Mouse (Mus musculus) MN1 (cell line): ENCODE data around the gene Cdc42ep1.
"Not testable (repeated sequence)": the region's sequence is repeated elsewhere in the genome, so short reads cannot be mapped to it uniquely, and the experiment has no call there.

Experiments
- DNase-seq: peaks from one replicate; pipeline ENCODE4 v3.0.0-alpha.2; 2016; ENCODE audit warnings: low spot score

Gene Cdc42ep1

DNA sequence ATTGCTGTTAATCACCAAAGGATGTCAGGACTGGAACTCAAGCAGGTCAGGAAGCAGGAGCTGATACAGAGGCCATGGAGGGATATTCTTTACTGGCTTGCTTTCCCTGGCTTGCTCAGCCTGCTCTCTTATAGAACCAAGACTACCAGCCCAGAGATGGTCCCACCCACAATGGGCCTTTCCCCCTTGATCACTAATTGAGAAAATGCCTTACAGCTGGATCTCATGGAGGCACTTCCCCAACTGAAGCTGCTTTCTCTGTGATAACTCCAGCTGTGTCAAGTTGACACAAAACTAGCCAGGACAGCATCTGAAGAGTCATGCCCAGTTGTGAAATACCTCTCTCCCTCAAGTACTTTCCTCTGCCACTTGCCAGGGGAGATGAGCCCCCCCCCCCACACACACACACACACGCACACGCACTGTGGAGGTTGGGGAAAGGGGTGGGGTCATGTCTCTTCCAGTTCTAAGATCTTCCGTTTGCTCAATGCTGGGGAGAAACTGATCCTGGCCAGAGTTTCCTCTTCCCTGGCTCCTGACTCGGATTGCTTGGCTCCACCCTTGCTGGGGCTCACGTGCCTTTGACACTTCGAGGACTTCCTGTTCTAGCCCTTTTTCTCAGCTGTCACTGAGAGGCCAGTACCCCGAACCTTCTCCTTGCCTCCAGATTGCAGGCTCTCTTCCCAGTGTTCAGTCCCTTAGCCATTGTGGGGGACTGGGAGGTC lies 36.5 kb downstream of the Cdc42ep1 start:
- DNase-seq, result not testable (repeated sequence)

DNA sequence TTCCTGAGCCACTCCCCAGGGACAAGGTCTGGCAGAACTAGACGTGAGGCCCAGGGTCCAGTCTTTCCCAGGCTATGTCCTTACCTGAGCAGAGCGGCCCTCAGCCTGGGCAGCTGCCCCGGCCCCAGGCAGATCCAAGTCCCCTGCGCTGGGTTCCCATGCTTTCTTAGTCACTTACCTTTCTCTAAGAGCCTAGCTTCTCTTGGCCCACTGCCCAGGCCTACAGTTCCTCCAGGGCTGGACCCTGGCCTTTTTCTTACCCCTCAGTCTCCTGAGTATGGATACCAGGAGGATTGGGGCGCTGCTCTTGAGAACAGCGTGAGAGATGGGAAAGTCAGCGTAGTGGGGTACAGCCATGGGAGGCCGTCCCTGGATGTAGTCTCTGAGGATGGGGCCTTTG lies 38.0 kb downstream of the Cdc42ep1 start:
- DNase-seq, result peak; percentile 65

DNA sequence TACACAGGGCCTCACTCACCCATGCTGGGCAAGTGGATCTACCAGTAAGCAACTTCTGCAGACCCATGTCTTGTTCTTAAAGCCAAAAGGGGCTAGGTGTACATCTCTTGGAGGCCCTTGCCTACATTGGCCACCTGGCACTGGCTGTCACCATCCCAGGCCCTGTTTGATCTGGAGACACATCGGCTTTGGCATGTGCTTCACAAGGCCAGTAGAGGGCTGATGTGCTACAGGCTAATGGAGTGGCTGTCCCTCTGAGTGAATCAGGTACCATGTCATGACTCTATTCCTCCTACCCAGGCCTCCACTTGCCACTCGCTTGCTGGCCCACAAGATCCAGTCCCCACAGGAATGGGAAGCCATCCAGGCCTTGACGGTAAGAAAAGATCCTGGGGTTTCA lies 39.4 kb downstream of the Cdc42ep1 start:
- DNase-seq, result no peak

DNA sequence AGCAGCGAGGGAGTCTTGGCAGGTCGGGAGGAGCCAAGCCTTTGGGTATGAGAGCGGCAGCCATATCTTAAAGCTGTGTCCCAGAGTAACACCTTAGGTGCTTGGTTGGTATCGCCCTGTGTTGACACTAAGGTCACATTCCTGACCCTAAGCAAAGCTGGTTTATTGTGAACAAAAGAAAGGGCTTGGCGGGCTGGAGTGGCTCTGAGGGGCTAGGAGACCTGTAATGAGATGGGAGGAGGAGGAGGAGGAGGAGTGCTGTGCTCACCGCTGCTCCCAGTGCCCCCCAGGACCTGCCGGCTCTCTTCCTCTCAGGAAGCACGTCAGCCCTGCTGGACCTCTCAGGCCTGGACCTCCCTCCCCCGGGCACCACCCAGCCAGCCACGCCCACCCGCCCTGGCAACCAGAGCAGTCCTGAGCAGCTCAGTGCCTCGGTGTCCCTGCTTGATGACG lies 47.0 kb downstream of the Cdc42ep1 start:
- DNase-seq, result peak; percentile 65

DNA sequence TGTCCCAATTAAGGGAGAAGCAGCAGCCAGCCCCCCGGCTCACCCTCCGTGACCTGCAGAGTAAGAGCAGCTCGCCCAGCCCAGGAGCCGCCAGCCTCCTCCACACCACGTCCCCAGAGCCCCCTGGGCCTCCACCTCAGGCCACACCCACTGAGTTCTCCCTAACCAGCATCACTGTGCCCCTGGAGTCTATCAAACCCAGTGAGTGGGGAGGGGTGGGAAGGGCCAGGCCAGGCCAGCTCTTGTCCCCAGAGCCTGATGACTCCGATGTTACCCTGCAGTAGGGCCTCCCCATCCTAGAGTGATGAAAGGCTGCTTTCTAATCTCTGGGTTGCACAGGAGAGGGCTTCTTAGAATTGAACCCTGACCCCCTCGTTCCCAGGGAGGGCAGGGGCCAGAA lies 50.0 kb downstream of the Cdc42ep1 start:
- DNase-seq, result peak; percentile 68

DNA sequence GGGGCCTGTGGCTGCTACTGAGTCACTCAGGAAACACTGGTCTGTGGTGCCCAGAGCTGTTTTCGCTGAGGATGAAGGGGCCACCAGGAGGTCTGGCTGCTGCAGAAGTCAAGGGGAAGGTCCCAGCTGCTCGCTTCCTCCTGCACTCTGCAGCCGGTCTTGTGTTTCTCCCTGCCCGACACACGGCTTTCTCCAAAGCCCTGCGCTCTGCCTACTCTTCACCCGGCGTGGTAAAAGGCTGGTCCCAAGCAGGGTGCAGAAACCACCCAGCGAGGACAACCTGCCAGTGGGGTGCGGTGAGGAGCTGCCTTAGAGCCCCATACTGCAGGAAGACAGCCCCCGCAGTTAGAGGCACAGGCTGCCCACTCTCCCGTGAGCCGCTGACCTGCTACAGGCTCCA lies 52.3 kb downstream of the Cdc42ep1 start:
- DNase-seq, result no peak

DNA sequence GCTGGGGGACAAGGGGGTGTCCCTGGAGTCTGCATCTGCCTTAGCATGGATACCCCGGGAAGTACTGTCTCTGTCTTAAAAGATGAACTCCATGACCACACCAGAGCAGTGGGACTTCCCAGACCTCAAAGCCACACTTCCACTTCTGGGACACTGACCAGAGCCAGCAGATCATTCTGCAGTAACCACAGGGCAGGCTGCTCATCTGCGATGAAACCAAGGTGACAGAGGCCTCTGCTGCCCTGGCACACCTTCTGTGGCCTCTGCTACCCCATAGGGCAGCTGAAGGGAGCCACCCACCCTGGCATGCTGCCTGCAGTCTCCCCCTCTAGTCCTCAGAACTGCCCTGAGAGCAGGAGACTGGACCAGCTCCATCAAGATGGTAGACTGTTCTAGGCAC lies 53.3 kb downstream of the Cdc42ep1 start:
- DNase-seq, result peak; percentile 70

DNA sequence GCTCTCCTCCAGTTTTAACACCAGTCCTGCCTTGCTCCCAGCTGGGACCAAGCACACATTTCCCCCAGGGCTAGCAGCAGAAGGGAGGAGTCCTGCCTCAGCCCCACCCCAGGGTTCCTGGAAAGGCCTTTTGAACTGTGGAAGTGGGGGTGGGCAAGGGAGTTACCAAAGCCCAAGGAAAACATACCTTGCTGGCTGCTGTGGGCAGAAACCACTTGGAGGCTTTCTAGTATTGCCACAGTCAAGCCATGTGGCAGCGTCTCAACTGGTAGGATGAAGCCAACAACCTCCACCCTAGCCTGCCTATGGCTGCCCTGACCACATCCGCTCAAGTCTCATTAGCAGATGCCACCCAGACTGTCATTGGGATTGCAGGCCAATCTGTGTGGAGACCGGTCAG lies 53.7 kb downstream of the Cdc42ep1 start:
- peak; percentile 51 for DNase-seq

DNA sequence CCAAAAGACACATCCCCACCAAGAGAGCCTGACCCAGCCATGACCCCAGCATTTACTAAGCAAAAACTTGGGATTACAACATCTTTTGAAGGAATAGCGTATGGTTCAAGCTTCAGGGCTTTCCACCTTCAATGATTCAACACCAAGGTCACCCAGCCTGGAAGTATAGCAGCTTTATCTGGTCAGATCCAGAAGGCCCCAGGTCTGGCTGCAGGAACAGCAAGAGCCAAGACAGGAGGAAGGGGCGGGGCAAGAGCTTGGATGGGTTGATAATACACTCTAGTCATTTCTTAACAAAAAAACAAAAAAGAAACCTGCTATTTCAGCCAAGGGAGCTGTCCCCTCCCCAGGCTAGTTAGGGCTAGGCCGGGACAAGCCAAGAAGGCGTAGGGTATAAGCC lies 55.1 kb downstream of the Cdc42ep1 start:
- no peak for DNase-seq

DNA sequence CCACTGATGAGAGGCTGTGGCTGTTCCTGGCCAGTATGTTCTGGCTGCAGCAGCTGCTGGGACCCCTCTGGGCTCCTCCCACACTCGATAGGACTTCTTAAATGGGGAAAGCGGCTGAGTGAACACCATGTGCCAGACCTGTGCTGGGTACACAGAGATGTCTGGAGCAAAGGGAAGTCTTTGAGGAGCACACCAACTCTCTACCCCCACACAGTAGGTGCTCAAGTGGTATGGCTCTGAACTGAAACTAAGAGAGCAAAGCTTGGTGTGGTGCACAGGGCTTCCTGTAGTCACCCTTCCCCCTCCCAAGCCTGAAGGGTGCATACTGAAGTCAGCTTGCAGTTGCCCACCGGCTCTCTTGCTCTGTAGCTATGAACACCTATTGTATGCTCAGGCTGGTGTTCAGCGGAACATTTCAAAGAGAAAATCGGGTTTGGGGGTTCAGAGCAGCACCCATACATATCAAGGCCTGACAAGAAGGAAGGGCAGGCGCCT lies 56.1 kb downstream of the Cdc42ep1 start:
- DNase-seq, result no peak

DNA sequence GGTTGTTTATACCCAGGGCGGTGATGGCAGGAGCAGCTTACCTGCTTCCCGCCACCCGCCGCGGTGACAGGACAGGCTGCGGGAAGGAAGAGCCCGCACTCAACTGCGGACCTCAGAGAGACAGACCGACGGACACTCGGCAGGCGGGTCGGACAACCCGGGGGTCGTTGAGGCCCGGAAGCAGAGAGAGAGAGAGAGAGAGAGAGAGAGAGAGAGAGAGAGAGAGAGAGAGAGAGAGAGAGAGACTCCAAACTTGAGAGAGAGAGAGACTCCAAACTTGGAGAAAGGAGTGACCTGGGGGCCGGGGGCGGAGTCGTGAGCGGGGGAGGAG lies 57.0 kb downstream of the Cdc42ep1 start, which contains the start of gene Gm49510:
Gene Gm49510 (plus strand): TSS at position 259 of the 331 bp plus-strand sequence.
- no peak for DNase-seq

DNA sequence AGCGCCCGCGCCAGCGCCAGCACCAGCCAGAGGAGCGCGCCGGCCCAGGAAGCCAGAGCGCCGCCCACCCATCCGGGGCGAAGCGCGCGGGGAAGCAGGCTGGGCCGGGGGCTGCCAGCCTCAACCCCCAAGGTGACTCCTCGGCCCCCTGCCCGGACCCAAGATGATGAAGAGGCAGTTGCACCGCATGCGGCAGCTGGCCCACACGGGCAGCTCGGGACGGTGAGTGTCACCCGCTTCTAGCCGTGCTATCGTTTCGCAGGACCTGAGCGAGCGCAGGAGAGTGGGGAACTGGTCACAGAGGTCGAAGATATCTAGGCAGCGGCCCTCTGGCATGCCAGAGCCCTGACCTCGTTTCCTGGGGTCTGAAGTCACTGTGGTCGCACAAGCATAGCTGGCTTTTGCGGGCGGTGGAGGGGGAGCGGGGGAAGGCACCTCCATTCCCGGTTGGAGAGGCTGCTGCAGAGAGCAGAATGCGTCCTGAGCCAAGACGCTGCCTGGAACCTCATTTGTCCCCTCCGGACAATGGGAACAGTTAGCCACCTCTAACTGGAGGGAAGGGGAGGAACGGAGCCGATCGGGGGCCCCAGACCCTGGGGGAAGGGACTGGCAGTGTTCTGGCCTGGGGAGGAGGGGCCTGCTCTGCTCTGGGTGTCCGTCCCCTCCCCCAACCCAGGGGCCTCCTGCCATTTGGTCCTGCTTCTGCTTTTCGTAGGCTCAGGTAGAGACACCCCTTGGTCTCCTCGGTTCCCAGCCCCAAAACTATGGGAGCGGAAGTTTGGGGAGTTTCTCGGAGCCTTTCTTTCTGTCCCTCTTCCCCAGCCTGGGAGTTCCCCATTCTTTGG lies 57.5 kb downstream of the Cdc42ep1 start, which contains the start of gene Sh3bp1:
Gene Sh3bp1 (plus strand): TSS at position 29 of the 845 bp plus-strand sequence.
- DNase-seq, result peak; percentile 75
